15 mouse cellular contexts compared by ENCODE assay signal in genomic region chr12:35742729-35743128, GRCm38 (mm10).
"Had no signal": no experiment of that assay in that cellular context is flagged by ENCODE, and none has a peak within 500 bp of the region (broad histone marks: within the 10 kb centered on the region; RNA-seq: fewer than 3 reads in every experiment).

No protein-coding gene starts in this region.

- H3K27me3 ChIP-seq: liver, embryonic 12.5 days; midbrain, embryonic 15.5 days had no signal

- H3K4me1 ChIP-seq: limb, embryonic 10.5 days; liver, embryonic 12.5 days; midbrain, embryonic 10.5 days; midbrain, embryonic 15.5 days had no signal

- DNase-seq: kidney, adult 9 months; kidney, postnatal 36 days; lung, embryonic 14.5 days; lung, postnatal 10 days; lung, postnatal 4 days; right cerebral cortex, adult 18-20 months; right cerebral cortex, postnatal 25 days; thymus, postnatal 36 days had no signal

- H3K9me3 ChIP-seq: limb, embryonic 10.5 days; liver, embryonic 12.5 days; midbrain, embryonic 10.5 days; midbrain, embryonic 15.5 days had no signal

- H3K36me3 ChIP-seq: limb, embryonic 10.5 days; liver, embryonic 12.5 days; midbrain, embryonic 10.5 days; midbrain, embryonic 15.5 days had no signal

- H3K27ac ChIP-seq: kidney, postnatal 0 days; layer of hippocampus, adult 2 months; limb, embryonic 10.5 days; liver, embryonic 12.5 days; midbrain, embryonic 10.5 days; midbrain, embryonic 15.5 days; stomach, postnatal 0 days had no signal

- H3K4me2 ChIP-seq: liver, embryonic 12.5 days; lung, embryonic 14.5 days; midbrain, embryonic 15.5 days had no signal

- H3K9ac ChIP-seq: liver, embryonic 12.5 days; lung, embryonic 14.5 days; midbrain, embryonic 15.5 days had no signal

- ATAC-seq: liver, embryonic 12.5 days; midbrain, embryonic 15.5 days had no signal

- H3K4me3 ChIP-seq: layer of hippocampus, adult 2 months; limb, embryonic 10.5 days; liver, embryonic 12.5 days; midbrain, embryonic 10.5 days; midbrain, embryonic 15.5 days had no signal
